Mouse (Mus musculus) cerebellum, adult 11-12 months (tissue): ENCODE measurements around the gene Nkd1.
A peak's percentile ranks its signal among the peaks of the same experiment; 100 is the strongest.

Experiments
- DNase-seq: peaks from one replicate; pipeline ENCODE4 v3.0.0; 2022

The Nkd1 gene

DNA sequence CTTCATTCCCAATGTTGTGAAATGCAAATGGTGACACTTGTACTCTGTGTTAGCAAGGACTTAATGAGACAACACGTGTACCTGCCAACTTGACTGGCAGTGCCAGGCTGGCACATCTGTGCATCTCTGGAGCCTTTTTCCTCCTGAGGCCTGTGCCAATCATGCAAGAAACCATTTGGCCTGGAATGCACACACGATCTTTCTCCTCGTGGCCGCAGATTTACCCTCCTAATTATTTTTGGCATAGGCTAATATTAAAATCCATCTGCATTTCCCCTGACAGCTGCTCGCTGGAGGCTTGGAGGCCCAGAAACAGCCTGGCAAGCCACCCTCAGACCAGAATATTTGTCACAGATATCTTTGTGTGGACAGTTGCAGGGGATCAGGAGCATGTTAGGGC is 56.5 kb downstream of the Nkd1 start:
- no peak for DNase-seq

DNA sequence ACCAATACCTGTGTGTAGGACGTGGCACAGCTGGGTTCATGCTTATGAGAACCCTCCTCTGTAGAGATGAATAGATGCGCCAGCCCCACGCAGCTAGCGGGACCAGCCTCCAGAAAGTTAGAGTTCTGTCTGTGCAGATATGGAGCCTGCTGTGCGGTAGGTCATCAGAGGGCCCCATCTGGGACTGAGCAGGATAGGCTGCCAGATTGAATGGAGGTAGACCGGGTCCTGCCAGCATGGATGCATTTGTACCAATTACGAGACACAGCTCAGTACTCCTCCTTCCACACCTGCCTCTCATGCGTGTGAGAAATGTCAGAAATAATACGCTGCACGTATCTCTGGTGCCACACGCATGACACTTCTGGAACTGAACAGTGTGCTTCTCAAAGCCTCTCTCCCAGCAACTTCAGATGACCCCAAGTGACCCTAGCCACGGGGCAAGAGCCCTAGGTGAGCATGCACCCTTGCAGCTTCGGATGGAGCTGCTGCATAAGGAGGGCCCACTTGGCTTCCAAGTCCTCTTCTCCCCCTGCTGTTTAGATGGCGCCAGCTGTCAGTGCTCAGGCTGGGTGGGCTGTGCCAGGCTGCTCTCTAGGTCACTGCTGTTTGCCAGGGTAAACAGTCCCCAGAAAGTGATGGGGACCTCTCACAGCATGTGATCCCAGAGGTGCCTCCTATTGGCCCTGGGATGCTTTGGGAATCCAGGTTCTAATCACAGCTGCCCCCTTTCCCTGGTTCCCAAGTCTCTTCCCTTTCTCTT is 57.4 kb downstream of the Nkd1 start:
- no peak for DNase-seq

DNA sequence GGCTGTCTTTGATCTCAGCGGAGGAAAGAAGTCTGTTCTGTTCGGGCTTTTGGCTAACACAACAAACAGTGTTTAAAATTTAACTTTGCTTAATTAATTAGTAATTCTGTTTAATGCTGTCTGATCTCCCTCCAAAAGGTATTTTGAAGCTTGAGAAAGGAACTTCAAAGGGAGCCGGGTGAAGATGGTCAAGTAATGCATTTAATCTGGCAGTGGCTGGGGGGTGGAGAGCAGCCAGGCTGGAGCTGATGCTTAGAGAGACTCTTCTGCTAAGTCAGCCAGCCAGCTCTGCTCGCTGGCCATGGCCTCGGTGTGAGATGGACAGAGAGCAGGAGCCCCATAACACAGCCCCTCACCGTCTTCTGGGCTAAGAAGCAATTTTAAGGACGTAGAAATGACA is 58.1 kb downstream of the Nkd1 start:
- no peak for DNase-seq

DNA sequence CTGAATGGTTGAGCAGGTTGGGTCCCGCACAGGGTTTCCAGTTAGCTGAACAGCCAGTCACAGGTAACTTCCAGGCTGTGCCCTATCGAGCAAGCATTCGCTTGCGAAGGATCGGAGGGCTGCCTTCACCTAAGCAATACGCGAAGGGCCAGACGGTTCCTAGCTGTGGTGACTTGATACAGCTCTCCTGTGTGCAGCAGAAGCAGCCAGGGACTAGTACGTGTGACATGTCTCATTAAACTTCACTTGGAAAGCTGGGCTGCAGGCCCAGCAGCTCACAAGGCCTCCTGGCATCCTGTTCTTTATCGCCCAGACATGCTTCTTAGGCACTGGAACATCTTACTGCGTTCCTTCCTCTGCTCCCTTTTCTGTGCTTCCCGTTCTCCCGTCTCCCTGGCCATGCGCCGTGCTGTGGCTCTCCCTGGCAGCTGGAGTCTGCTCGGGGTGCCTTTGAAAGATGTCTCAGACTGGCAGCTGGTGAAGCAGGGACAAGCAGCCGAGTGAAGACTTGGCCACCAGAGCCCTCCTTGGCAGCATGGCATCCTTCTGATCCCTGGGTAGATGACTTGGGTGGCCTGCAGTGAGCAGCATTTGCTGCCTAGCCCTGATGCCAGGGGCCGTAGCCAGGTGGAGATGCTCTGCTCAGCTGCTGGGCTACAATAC is 58.6 kb downstream of the Nkd1 start:
- DNase-seq: peak; percentile 65

DNA sequence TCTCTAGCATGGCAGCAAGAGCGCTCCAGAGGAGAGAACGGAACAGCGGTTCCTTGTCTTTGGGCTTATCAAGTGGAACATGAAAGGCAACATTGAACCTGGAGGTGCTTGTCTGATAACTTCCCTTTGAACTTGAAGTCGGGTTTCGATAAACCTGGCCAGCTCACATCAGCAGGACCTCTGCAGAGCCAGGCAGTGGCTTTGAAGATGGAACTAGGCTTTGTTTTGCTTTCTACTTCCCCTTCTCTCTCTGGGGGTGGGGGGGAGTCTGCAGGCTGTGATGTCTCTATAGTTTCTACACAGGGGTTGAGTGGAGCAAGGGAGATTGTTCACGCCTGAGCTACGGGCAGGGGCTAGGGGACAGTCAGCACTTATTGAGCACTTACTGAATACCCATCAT is 59.6 kb downstream of the Nkd1 start:
- DNase-seq: no peak

DNA sequence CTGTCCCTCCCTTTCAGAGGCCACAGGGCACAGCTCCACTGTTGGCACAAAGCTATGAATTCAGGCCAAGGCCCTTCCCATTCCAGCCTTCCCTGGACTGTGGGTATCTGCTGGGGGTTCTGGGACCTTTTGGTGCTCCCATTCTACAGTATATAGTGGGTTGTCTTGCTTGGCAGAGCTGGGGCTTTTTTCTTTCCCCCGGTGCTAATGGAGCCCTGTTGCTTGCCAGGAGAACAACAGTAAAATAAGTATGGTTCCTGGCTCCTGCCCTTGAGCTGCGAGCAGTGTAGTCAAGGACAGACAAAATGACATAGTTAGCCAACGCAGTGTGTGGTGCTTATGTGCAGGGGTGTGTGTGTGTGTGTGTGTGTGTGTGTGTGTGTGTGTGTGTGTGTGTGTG is 62.7 kb downstream of the Nkd1 start:
- DNase-seq: no peak

DNA sequence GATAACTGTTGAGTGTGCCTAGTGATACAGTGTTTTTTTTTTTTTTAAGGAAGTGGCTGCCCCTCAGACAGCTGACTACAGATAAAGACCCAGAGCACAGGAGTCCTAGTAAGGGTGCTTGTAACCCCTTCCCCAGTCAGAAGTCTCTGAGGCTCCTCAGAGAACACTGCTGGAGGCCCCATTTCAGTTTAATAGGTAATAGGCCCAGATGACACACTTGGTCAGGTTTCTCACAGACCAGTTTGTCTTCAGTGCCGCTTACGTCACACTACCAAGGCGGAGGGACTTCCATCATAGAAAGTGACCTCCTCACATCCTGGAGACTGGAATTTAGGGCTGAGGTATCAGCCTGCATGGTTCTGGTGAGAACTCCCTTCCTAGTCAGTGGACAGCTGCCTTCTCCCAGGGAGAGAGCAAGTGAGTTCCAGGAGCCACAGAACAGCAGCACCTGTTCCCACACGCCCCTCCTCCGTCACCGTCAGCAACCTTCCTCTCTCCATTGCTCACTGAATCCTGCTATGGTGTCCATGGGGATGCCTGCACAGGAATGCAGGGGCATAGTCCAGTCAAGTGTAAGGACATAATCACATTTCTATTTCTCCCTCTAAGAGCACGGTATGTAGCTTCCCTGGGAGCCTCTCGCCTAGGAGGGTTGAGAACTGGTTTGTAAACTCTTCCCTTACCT is 67.2 kb downstream of the Nkd1 start:
- DNase-seq: no peak

DNA sequence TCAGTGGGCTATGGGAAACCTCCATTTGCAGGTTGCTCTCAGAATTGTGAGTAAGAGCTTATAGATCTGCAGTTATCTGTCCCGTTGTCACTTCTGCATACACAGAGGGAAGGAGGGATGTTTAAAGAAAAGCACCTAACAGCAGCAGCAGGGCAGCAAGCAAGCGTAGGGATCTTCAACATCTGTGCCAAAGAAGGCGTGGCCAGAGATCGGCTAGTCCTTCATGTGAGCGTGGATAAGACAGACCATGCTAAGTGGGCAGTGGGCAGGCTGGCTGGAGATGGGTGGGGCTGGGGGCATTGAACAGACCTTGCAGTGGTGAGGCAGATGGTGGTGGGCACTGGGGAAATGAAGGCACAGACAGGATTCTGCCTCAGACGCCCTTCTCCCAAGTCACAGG is 69.1 kb downstream of the Nkd1 start:
- DNase-seq: no peak

DNA sequence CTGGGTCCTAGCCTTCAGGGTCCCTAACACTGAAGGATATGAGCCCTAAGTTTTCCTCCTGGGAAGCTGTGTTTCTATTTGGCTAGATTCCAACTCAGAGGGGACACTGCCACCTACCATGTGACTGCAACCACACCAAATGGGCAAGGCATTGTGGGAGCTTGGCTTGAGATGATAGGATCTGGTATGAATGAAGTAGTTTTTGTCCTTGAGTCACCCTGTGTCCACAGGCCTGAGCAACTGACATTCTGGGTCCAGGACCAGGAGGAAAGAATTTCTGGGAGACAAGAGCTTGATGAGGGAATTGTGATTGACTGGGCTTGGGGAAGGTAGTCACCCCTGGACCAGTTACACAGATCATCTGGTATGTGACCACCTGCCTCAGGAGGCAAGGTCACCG is 72.8 kb downstream of the Nkd1 start:
- DNase-seq: no peak

DNA sequence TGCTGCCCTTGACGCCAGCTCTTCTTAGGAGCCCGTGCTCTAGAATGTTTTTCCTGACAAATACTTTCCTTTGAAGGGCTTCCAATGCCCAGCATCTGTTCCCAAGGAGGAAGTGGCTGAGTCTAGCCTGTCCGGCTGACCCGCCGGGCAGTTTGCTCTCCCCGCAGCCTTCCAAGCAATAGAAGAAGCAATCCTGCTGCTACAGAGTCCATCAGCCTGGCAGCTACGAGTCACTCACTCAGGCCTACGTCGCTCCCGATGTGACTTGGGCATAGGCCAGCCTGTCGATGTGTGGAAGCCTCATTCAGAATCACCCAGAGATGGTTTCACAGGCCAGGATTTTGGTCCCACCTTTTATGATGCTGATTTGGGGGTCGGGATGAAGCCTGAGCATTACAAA is 74.9 kb downstream of the Nkd1 start:
- no peak for DNase-seq

DNA sequence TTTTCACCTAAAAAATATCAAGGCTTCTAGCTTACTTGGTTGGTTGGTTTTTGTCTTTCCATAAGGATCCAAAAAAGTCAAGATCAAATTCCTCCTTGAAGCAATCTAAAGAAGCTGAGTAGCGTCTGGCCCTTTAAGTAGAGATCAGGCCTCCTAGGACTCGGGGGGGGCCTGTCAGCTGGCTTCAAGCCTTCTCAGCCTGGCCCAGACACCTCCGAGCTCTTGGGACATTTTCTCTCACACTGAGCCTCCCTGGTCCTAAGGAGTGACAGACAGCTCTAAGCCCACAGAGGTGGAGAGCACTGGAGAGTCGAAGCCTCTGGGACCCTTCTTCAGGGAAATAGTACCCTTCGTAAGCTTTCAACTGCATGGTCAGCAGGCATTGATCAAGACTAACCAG is 77.4 kb downstream of the Nkd1 start:
- DNase-seq: no peak

DNA sequence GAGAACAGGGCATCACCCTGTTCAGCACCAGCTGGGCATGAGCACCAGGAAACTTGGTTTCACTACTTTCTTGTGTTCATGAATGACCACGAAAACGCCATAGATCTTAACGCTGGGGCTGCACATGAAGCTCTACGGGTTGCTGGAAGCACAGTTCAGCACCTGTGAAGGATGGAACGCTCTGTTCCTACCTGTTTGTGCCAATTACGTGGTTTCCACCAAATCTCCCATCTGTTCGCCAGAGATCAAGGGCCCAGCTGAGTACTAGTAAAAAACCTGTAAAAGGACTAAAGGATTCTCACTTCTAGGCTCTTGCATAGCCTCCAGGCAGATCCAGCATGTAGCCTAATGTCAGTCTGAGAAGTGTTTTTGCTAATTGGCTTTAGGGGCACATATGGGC is 78.3 kb downstream of the Nkd1 start:
- peak; percentile 69 for DNase-seq

DNA sequence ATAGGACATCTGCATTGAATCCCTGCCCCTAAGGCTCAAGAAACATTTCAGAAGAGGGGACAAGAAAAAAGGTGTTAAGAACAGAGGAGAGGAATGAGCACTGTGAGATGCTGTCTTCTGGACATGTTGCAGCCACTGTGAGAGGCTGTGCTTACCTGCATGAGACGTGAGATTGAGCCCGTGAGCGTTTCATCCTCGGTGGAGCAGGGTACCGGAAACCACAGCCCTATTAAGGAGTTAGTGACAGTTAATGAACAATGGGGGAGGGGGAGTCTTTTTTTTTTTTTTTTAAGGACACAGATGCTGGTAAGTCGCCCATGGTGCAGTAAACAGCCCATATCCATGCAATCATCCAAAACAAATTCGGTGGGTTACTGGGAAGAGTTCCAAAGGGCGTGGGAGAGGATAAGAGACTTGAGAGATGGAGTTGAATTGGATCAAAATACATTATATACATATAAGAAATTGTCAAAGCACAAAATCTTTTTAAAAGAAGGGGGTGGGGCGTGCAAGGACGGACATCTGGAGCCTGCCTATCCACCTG is 82.4 kb downstream of the Nkd1 start:
- no peak for DNase-seq

DNA sequence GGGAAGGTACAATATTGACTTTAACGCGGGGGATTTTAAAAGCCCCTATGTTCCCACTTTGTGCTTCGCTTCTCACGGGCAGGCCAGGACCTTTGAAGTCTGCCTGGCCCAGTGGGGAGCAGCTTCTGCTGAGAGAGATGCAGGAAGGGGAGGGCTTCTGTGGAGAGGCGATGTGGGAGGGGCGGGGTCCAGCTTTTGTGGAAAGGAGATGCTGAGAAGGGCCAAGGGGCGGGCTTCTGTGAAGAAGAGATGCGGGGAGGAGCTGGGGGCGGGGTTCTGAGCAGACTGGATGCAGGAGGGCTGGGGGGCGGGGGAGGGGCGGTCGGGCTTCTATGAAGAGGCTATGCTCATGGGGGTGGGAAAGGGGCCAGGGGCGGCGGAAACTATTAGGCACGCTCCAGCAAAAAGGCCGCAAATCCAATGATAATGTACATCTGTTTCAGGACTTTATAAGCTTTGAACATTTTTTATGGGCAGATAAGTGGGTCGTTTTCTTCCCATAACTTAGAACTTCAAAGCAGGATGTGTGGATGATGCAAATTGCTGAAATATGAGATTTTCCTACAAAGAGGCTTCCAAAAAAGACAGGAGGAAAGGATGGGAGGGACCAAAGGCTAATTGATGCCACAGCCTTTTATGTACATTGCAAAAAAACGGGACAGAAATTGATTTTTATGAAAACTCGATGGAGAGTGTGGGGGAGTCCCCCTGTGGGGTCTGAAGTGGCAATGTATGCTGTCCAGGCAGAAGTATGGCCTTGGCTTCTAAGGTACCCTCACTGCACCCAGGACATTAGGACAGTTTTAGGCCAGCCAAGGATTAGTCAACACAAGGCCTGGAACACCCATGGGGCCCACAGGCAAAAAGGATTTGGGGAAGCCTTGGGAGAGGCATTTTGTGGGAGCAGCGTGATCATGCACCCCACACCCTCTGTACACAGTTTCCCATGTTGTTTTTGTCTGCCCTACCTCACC is 83.2 kb downstream of the Nkd1 start:
- no peak for DNase-seq

DNA sequence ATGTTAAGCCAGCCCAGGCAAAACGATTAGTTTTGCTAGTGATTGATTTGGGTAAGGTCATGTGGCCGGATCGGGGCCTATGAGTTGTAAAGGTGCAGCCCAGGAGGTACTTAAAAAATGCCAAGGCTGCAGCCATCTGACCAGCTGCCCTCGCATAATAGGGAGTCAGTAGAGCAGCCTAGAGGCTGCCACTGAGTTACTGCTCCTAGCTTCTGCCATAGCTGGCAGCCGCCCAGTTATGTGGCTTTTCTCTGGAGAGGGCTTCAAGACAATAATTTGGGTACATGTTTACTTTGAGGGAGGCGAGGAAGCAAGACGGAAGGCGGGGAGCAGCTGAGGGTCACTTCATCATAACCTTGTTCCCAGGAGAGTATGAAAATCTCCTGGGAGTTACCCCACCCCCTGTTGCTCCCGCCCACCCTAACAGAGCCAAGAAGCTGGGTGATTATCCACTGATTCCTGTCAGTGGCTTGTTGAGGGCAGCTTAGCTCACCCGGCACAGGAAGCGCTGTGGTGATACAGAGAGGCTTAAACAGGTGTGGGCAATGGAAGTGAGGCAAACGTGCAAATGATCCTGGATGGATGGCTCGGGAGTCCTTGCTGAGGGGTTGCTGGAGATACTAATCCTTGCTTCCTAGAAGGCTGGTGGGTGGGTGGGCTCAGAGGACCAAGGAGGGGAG is 84.3 kb downstream of the Nkd1 start:
- DNase-seq: no peak

DNA sequence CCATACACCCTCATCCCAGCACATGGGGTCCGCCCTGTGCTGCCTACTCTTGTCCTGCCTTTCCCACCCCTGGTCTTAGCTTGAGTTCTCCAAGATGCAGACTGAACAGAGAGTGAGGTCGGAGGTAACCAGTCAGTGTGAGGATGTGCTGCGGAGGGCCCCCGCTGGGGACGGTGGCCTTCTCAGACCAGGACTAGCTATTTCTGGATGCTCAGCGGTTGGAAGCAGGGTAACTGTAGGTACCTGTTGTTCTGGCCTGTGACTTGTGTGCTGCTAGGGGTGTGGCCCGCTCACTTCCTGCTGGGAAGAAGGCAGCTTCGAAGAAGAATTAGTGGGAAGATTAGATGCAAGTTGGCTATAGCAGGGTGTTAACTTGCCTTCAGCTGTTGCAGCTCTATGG is 87.9 kb downstream of the Nkd1 start:
- no peak for DNase-seq

DNA sequence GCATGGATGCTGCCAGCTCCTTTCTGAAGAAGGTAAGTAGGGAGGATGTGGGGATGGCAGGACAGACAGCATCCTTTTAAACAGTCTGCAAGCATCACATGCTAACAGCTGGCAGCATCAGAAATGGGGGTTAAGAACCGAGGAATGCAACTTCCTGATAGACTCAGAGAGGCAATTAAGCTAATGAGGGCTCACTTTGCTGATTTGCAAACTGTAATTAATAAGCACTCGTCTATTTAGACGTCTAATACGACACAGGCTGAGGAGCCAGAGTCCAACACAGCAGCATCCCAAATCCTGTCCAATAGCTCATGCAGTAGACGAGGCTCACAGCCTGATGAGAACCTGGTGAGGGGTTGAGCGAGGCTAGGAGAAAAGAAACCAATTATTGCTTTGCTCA is 89.1 kb downstream of the Nkd1 start:
- no peak for DNase-seq

DNA sequence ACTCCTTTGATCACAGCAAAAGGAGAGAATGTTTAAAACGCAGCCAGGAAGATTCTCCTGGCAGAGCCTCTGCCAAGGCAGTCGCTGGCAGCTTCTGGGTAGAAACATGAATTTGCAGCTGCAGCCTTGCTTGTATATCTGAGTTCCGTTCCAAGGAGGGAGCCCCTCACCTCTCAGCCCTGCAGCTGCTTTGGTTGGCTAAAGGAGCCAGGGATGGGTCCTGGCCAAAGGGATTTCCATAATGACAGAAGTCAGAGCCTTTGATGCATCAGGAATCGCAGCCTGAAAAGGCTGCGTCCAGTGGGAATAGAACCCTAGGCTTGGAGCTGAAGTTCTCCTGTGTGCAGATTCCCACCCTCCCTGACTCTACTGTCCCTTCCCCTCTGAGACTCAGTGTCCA is 93.8 kb downstream of the Nkd1 start:
- no peak for DNase-seq

DNA sequence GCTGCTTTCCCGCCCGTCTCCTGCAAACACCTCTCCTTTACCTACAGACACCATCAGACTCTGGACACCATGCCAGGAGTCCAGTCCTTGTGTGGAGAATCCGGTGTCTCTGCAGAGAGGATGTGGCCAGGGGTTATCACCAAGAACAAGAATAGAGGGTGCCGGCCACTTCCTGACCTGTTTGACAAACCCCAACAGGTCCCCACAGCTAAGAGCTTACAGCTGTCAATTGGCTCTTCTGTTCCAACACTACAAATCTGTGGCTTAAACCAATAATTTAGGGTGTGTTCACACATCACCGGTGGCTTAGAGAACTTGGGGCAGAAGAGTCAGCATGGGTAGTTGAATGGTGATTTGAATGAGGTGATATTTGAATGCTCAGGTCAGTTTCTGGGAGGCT is 97.5 kb downstream of the Nkd1 start:
- no peak for DNase-seq

DNA sequence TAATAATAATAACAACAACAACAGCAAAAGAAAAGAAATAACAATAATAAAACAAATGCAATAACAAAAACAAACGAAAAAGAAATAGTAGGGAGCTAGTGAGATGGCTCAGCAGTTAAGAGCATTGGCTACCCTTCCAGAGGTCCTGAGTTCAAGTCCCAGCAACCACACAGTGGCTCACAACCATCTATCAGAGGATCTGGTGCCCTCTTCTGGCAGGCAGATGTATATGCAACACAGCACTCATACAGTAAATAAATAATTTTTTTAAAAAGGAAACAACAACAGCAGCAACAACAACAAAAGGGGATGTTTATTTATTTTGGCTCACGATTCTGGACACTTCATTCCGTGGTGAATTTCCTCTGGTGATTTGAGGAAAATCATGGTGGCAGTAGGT is 98.4 kb downstream of the Nkd1 start:
- DNase-seq: no peak

DNA sequence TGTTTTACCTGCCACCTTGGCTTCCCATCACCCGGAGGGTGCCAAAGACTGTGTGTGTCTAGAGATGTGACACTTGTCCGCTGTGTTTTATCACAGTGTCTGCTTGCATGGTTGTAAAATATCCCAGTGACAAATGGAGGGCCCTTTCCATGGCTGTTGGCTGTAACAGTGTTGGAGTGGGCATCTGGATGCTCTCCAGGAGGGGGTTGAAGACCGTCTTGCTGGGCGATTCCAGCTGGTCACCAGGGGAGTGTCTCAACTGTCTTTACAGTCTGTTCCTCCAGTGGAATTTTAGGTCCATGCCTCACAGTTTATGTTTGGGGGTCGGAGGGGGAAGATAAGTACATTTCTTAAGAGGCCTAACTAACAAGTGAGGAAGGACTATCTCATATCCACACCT is 99.8 kb downstream of the Nkd1 start:
- DNase-seq: no peak

DNA sequence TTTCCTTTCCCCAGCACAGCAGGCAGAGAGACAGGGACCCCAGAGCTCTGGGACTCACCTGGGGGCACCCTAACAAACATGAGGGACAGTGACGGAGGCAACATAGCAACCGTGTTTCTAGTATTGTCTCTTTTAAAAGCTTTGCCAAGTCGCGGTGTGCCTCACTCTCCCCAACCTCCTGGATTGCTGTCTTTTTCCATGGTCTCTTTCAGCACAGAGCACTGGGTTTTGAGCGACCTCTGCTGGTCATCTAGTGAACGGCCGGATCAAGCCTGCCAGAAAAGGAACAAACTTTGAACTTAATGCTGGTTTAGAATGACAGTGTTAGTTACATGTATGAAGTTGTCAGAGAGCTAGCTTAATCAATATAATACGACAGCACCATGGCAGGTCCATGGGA is 100.3 kb downstream of the Nkd1 start:
- DNase-seq: peak; percentile 76
